Mouse (Mus musculus) megakaryocyte, adult 5-6 weeks (primary cell): Measurements from ENCODE around the gene Coq6. TPM values are rescaled to one million over a fixed set of nuclear protein-coding genes. Genes with fewer than 3 reads are reported as not detected.
"Not testable (repeated sequence)": the region's sequence is repeated elsewhere in the genome, so short reads cannot be mapped to it uniquely, and the experiment has no call there.

ENCODE experiments used
- ATAC-seq: 2 replicates; pipeline ENCODE4 v1.8.0; 2016; ENCODE audit warnings: mild to moderate bottlenecking, inconsistent platforms; ENCODE audit not compliant: poor library complexity, severe bottlenecking
- total RNA-seq, 2 experiments: library from RNA; stranded (forward) in 1 of 2; stranded (reverse) in 1 of 2; fragments of 153-499, 151-499 nt in 1 of 2; fragments of 221-1000, 200-1000 nt in 1 of 2; gene quantifications; 2 replicates each; pipeline versions ENCODE4 v1.2.3 to v1.2.4; 2015 to 2017

The Coq6 gene
- total RNA-seq (2015) (10.1 and 10.4 TPM in 2 replicates), total RNA-seq (2017) (5.7 and 7.9 TPM in 2 replicates)

DNA sequence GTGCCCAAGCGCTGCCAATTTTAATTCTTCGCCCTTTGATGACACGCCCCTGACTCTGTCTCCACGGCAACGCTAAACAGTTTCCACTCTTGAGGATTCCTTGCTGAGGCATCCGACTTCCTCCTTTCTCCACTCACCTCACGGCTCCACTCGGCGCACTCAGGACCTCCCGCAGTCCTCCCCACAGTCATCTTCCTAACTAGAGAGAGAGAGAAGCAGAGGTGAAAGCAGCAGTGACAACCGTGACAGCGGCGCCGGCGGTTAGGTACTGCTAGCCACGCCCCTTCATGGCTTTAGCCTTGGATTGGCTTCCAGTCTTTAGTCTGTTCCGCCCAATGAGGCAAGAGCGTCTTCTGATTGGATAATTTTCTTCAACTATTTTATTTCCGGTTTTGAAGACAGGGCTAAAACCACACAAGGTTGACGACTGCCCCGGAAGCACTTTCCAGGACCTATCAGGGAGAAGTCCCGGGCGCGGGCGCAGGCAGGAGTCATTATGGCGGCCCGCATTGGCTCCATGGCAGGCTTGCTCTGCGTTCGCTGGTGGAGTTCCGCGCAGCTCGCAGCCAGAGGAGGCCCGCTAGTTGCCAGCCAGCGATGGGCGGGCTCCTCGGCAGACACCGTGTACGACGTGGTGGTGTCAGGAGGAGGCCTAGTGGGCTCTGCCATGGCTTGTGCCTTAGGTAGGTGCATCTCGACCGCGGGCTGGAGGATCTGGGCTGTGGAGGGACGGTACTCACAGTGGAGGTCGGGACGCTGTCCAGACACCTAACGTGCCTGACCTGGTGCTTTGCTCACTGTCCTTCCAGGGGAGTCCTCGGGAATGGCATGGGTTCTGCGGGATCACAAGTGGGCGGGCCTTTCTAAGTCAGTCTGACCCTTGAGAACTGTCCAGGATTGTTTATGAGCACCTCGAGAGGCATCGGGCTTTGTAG lies at the start of gene Coq6, which contains the start of gene Fam161b:
Gene Coq6, plus strand, starts transcription at position 103 of the 935 bp plus-strand sequence.
Gene Fam161b, minus strand, starts transcription at position 279 of the 935 bp plus-strand sequence.
- ATAC-seq = peak; percentile 95

DNA sequence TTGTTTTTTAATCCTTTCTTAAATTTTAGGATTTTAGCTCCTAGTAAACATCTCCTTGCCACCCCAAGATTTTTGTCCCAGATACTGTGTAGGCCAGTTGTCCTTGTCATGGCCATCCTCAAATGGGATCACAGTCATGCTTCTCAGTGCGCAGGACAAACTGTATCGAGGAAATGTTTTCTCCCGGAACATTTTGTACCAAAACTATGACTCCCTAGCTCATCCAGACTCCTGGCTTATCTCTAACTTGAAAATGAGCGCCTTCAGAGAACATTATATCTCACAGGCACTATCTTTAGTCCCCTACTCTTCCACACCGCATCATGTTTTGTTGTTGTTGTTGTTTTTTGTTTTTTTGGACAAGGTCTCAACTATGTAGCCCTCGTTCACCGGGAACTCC lies 45.5 kb upstream of the Coq6 start:
- no peak for ATAC-seq

DNA sequence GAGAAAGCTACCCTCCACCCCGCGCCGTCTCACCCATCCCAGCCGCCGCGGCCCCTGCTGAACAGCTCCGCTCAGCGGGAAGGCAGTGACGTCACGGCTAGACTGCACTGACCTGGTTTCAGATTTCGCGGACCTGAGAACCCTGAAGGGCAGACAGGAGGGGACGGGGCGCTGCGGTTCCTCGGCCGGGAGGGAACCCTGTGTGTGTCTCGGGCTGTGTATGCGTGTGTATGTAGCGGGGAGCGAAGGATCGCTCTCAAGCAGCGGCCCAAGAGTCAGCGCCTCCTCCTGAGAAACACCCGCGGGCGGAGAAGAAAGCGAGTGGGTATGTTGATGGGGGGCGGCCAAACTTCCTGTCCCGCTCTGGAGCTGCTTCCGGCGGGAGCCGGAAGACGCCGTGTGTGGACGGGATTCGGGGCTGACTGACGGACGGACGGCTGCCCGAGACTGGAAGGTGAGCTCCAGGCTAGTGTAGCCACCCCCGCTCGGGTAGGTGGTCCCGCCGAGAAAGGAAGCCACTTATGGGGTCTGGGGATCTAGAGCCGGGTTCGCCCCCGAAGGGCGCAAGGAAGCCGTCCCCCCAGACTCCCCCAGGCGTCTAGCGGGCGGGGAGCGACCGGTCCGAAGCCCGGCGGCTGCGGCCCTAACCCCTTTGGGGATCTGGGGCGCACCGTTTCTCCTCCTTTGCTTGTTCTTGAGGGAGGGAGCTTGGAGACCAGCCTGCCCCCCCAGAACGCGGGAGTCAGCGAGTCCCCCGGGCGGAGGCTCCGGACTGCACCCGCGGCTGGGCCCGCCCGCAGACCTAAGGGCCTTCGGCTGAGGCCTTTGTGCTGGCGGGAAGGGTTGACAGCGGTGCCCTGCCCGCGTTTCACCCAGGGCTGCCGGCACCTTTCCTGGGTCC lies 44.5 kb upstream of the Coq6 start, which contains the start of gene Zfp410:
Gene Zfp410, plus strand, starts transcription at position 132 of the 901 bp plus-strand sequence.
- ATAC-seq = peak; percentile 86

DNA sequence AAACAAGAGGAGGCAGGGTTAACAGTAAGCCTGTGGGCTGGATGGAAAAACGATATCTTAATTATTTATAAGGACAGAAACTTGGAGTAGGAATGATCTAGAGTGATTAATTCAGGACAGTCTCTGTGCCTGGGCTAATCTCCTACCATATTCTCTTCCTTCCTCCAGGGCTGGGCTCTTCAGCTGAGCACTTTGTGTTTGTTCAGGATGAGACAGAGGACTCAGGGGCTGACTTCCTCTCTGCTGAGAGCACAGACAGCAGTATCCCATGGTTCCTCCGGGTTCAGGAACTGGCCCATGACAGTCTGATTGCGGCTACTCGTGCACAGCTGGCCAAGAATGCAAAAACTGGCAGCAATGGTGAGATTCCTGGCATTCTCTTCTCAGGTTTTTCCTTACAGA lies 34.3 kb upstream of the Coq6 start:
- ATAC-seq = no peak

DNA sequence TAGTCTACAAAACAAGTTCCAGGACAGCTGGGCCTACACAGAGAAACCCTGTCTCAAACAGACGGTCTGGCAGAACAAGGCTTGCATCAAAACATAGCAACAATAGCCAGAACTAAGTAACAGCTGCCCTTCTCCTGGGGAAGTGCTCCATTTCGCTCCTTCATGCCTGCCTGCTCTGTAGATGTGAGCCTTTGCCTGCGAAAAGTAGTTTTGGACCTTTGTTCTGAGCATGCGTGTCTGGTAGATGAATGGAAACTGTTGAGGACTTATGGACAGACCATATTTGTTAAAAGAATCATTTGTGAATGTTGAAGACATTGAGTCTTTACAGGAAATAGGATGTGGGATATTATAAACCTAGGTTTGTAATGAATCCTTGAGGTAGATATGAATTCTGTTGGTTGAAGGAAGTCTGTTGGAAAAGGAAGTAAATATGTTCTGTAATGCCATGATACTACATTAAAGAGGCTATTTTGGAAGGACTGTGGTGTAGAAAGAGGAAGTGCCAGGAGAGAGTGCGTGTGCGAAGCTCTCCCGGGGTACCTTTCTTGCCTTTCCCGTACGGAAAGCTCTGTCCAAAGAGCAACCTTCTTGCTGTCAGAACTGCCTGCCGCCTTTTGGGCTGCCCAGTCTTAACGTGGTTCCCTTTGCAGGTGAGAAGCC lies 24.4 kb upstream of the Coq6 start:
- ATAC-seq = peak; percentile 87

DNA sequence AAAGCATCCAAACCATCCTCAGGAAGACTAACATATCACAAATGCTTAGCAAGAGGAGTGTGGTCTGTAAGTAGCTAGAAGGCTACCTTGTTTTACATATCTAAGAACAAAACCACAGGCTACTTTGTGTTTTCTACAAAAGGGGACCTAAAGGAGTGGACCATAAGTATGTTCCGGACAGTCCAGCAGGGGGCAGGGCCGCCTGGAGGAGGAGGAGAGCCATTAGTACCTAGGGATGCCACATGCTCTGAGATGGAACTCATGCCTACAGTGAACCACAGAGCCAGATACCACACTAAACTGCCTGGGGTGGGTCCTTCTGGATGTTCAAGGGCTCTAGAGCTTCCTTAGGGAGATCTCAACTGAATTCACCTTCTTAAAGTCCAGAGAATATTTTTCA lies 14.3 kb upstream of the Coq6 start:
- peak; percentile 66; the same call in 1 of the 2 replicates for ATAC-seq

DNA sequence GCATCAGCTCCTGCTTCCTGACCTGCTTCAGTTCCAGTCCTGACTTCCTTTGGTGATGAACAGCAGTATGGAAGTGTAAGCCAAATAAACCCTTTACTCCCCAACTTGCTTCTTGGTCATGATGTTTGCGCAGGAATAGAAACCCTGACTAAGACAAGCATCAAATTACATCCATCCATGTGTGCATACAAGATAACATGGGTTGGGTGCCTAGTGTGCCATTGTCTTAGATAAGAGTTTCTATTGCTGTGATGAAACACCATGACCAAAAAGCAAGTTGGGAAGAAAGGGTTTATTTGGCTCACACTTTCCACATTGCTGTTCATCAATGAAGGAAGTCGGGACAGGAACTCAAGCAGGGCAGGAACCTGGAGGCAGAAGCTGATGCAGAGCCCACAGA lies 2.8 kb upstream of the Coq6 start:
- not testable (repeated sequence) for ATAC-seq

DNA sequence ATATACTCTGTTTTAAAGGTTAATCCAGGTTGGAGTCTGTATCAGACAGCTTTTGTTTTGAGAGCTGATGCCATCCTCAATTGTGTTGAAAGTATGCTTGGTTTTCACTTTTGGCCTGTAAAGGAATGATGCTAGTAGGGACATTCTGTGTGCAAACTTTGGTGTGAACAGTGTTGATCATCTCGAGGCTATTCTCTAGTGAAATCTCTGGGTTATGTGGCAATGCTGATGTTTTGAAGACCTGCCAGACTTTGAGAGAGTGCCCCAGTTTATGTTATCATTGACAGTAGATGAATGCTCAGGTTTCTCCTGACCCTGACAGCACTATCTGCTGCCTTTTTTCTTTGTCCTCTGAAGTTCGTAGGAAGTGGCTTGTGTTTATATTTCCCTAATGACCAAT lies 1.4 kb downstream of the Coq6 start:
- ATAC-seq = no peak

DNA sequence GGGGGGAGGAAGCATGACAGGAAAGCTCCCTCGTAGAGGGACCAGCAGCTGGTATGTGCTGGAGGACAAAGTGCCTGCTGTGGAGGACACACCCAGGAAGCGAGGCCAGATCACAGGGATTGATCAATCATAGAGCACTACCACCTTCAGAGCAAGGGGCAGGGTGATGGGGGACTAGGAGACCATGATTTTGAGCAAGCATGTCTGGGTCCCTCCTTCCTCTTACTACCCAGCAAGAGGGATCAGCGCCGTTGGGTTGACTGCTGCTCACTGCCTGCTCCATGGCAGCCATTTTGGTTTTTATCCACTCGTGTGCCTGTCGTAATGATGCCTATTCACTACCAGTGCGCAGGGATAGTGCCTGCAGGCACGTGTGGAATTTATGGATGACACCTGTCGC lies 2.8 kb downstream of the Coq6 start:
- no peak for ATAC-seq

DNA sequence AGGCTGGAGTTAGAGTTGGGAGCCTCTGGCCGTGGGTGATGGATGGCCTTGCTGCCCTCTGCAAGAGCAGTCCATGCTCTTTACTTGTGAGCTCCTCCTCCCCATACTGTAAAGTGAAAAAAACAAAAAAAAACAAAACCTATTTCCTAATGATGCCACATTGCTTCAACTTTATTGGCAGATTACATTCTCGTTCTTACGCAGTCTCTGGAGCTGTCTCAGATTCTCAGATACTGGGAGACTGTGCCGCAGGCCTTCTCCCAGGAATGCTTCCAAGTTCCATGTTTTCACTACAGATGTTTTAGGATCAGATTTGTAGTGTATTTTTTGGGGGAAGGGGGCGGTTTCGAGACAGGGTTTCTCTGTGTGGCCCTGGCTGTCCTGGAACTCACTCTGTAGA lies 3.7 kb downstream of the Coq6 start:
- ATAC-seq = no peak

DNA sequence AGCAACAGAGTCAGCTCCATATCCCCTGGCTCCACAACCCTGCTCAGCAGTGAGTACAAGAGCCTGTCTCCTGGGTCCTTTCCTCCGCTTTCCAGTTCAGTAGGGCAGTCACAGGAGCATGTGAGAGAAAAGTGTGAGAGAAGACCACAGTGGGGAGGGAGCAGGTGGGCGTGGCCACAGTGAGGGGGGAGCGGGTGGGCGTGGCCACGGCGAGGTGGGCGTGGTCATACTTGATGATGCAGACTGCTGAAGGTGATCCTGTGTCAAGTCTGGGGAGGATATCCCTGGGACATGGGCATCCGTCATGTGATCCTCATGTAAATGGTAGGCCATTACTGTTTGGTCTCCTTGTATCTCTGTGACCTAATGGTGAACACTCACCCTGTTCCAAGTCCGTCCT lies 5.5 kb downstream of the Coq6 start:
- no peak for ATAC-seq

DNA sequence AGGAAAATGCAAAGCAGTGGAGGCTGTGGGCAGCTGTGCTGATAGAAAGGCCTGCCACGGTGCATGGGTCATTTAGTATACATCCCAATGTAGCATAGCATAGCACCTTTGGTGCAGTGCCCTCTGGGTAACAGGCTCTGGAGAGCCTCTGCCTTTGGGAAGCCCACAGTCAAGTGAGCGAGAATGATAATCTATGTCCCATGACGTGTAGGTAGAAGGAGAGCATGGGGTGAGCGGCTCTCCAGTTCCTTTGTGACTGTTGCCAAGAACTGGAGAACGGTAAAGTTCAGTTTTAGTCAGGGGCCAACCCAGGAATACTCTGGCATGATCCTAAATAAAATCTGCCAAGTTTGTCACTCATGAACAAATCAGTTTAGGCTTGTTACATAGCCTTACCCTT lies 10.2 kb downstream of the Coq6 start:
- no peak for ATAC-seq

DNA sequence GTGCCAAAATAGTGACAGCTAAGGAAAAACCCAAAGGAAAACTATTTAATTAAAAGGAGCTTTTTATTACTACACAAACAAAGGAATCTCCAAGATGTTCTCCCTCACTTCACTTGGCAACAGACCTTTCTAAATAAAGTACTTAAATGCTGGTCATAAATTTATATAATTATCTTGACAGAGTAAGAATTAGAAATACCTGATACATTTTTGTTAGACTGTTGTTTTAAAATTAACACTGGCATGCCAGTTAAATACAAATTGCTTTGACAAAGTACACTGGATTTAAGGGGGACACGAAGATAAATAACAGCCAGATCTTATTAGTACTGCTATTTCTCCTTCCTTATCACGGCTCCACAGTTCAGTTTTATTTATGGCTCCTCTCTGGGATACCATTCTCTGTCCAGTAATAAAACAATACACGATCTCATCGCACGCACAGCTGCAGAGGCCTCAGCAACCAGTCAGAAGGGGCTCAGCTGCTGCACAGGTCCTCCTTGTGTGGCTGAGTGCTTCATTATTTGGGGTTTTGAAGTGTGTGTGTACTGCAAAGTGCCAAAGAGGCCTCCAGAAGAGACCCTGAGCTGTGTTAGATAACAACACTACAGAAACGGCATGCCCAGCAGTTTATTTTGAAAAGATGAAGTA lies 12.5 kb downstream of the Coq6 start:
- no peak for ATAC-seq

DNA sequence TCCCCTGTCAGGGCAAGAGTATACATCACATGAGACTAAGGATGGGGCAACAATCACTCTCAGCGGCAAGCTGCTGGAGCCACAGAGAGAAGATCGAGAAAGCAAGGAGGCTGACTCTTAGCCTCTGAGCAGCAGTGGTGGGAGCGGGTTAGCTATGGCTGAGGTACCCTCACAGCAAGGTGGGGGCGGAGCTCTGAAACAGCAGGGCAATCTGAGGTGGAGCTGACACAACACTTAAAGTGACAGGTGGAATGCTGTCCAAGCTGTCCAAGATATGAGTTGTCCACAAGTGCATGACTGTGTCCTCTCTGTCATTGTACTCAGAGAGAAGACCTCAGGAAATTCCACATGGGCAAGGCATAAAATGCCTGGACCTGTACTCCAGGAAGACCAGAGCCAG lies 20.9 kb downstream of the Coq6 start:
- ATAC-seq = no peak

DNA sequence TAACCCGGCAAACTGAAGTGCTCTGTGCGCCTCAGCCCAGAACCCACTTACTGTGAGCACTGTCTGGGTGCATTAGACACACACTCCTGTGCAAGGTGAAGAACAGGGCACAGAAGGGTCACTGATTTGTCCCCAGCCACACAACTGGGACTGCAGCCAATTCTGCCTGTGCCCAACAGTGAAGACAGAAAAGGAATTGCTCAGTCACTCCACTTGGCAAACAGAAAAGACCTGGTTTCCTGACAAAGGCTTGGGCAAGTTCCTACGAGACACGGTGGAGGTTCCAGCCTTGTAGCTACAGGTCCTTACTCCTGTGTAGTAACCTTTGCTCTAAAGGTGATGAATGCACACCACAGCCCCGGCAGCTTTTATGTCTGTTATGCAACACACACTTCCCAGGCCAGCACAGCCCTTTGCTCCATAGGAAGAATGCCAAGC lies 23.2 kb downstream of the Coq6 start:
- peak; percentile 44; the same call in 1 of the 2 replicates for ATAC-seq

DNA sequence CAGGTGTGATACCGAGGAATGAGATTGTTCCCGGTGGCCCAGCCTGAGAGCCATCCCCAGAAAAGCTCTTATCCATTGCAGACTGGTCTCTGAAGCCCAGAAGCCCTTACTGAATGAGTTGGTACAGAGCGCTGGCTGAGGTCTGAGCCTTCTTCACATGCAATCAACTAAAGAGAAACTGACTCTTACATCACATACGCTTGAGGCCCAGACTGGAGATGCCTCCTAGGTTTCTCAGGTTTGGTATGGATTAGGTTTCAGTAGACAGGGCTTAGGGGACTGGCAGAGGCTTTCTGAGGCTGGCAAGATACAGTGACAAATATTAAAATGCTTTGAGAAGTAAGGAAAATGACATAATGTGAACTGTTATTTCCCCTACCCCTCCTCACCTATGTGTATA lies 24.0 kb downstream of the Coq6 start:
- ATAC-seq = no peak

DNA sequence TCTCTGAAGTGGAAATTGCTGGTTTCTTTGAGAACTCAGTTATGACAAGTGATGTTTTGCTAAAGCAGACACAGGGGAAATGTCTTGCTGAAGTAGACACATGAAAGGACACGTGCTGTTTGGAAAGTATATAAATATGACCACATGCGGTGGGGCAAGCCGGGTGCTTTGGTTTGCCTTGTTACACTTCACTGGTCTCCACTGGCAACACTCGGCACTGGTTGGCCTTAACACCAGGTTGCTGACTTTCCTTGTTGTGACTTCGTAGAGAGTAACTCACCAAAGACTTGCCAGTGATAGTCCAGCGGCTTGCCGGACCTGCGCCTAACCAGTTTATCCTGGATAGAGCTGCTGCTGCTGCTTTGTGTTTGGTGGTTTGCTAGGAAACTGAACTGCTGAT lies 26.6 kb downstream of the Coq6 start:
- ATAC-seq = no peak

DNA sequence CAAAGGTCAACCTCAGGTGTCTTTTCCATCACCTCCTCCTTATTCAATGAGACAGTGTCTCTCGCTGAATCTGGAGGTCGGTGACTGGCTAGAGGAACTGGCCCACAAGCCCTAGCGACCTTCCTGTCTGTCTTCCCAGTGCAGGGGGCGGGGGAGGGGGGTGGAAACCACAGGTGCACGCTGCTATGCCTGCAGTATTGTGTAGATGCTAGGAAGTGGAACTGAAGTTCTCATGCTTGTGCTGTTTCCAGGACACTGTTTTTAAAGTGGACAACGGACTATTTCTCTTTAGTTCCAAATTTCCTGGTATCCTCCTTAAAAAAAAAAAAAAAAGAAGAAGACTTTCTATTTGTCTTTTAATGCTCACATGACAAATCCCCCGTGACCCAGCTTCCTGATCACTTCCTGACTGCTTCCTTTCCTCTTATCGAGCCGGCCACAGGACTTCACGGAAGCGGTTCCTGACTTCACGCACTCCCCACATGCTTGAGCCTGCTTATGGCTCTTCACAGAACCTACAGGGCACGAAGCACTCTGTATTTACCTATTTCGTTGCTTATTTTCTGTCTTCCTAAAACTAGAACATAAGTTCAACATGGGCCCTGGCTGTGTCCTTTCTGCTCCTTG lies 27.4 kb downstream of the Coq6 start:
- ATAC-seq = peak; percentile 72

DNA sequence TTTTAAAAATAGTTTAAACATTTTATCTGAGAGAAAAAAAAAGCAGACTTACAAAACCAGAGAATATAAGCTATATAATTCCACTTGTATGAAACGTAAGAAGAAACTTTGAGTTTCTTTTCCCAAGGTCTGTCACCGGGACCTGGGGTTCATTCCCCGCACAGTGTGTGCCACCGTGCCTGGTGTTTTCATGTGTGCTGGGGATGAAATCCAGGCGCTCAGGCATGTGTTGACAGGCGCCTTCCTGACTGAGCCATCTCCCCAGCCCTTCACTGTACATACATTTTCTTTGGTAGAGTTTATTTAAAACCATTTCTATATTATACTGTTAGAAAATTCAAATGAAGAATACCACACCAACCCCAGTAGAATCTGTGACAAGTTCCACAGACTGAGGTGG lies 28.9 kb downstream of the Coq6 start:
- no peak for ATAC-seq

DNA sequence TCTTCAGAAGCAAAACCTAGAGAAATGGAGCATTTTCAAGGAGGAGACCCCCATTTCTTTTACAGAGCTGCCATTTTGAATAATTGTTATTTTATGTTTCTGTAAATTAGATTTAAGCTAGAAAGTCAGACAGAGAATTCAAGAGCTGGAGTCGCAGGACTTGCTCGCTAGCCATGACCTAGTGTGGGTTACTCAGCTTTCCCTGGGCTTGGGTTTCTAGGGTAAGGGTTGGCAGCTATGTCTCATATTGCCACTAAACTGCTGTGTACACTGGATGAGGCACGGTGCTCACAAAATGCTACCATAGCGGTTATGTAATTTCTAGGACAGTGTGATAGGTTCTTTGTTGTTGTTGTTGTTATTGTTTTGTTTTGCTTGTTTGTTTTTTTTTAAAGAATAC lies 31.2 kb downstream of the Coq6 start:
- no peak for ATAC-seq
